8 mouse cellular contexts compared by ENCODE assay signal in genomic region chr9:45415912-45416311, GRCm38 (mm10). TPM values are rescaled to one million over a fixed set of nuclear protein-coding genes. Genes with fewer than 3 reads are reported as not detected.
DNase-seq lines count a peak whose midpoint lies in the region; ATAC-seq and TF ChIP-seq lines count a peak whose summit lies in the region.

No protein-coding gene starts in this region.

- no peak overlapping the region for H3K4me3 ChIP-seq in midbrain, postnatal 0 days (ENCODE audit: low read depth, low read length)

- no peaks in the 10 kb centered on the region for H3K9me3 ChIP-seq in midbrain, postnatal 0 days (ENCODE audit: low read length)

- H3K27ac ChIP-seq in midbrain, postnatal 0 days (ENCODE audit: low read depth, low read length) = no peak overlapping the region

- intact Hi-C loops in heart, postnatal 14 days (cut with DNase I) = loop anchor here (1.0 to 10.0 kb wide), 3 partner anchors 195 to 459 kb away; no protein-coding TSS in a partner anchor

- ATAC-seq in midbrain, postnatal 0 days (ENCODE audit: low FRiP score) = no peak

- WGBS in midbrain, postnatal 0 days = 48% methylated on average over 4 of the region's 4 CpGs

- peak; percentile 96 for TF ChIP-seq CTCF in midbrain, postnatal 0 days (IDR thresholded peaks at IDR 0.05)

- no peaks in the 10 kb centered on the region for H3K27me3 ChIP-seq in midbrain, postnatal 0 days (ENCODE audit: insufficient read depth, low read length)

- no peaks in the 10 kb centered on the region for H3K36me3 ChIP-seq in midbrain, postnatal 0 days (ENCODE audit: insufficient read depth, low read length)

- no peak overlapping the region for H3K4me2 ChIP-seq in midbrain, postnatal 0 days (ENCODE audit: low read depth, low read length, poor library complexity, severe bottlenecking)

- peak; percentile 50 to 74 for DNase-seq in heart, postnatal 14 days
- DNase-seq in heart, adult 11 months = no peak
- DNase-seq in 416B (ENCODE audit: low read depth) (peak; percentile 29), R1 (ENCODE audit: low read depth, low spot score) (peak; percentile 60)
- DNase-seq in embryo, embryonic 11.5 days (ENCODE audit: low read depth, low spot score) = peak; percentile 55
- peak; percentile 58 to 89 for DNase-seq in layer of hippocampus, adult 8-10 months (ENCODE audit: low spot score in 2 of 2)
- DNase-seq in midbrain, postnatal 0 days (ENCODE audit: low spot score) = peak; percentile 75
- no peak for DNase-seq in spleen, postnatal 36 days (ENCODE audit: low spot score in 2 of 2)

- H3K9ac ChIP-seq in midbrain, postnatal 0 days (replicated peaks; ENCODE audit: low read length, poor library complexity, severe bottlenecking) = no peak overlapping the region

- no peaks in the 10 kb centered on the region for H3K4me1 ChIP-seq in midbrain, postnatal 0 days (ENCODE audit: insufficient read depth, low read length)

RNA-seq across cellular contexts. Expression of gene Dscaml1, which starts 10.5 kb away (rescaled TPM):
- not detected for total RNA-seq in heart, postnatal 14 days (2021)
- 100 to 1,000 TPM in 1 of 4 experiments, 10 to 100 TPM in 3; 84.0 to 101 (median 88.8) TPM for total RNA-seq in layer of hippocampus, adult 8-10 months (2022)
- 39.1 and 42.1 TPM in 2 replicates for total RNA-seq in midbrain, postnatal 0 days (2014; rRNA removed)
- polyA plus RNA-seq in midbrain, postnatal 0 days (2015; fragmentation: Nextera tagmentation; extraction: Ambion mirVana) = 14.4 and 14.6 TPM in 2 replicates

RNA-seq across cellular contexts. Expression of gene Fxyd2, which starts 16.4 kb away (rescaled TPM):
- total RNA-seq in heart, postnatal 14 days (2021) = 1 to 10 TPM; 1.5 to 2.3 TPM
- total RNA-seq in layer of hippocampus, adult 8-10 months (2022) = 1 to 10 TPM; 4.9 to 8.5 (median 7.9) TPM
- 36.9 and 40.8 TPM in 2 replicates for total RNA-seq in midbrain, postnatal 0 days (2014; rRNA removed)
- polyA plus RNA-seq in midbrain, postnatal 0 days (2015; fragmentation: Nextera tagmentation; extraction: Ambion mirVana) = 21.0 and 27.4 TPM in 2 replicates

RNA-seq across cellular contexts. Expression of gene Fxyd6, which starts 45.9 kb away (rescaled TPM):
- total RNA-seq in heart, postnatal 14 days (2021) = 10 to 100 TPM; 18.2 to 20.9 TPM
- 10 to 100 TPM; 87.3 to 98.5 (median 93.0) TPM for total RNA-seq in layer of hippocampus, adult 8-10 months (2022)
- total RNA-seq in midbrain, postnatal 0 days (2014; rRNA removed) = 482 and 524 TPM in 2 replicates
- polyA plus RNA-seq in midbrain, postnatal 0 days (2015; fragmentation: Nextera tagmentation; extraction: Ambion mirVana) = 944 and 984 TPM in 2 replicates

Comparison
In these comparisons a context has a peak if more than half of its experiments do, and no peak if none do; other contexts are left out.
1. DNase-seq: peak in heart, postnatal 14 days (2 of 2), 416B (single experiment), R1 (single experiment), embryo, embryonic 11.5 days (single experiment), layer of hippocampus, adult 8-10 months (2 of 2) and midbrain, postnatal 0 days (single experiment); none in heart, adult 11 months (single experiment) and spleen, postnatal 36 days (0 of 2).
2. RNA of gene Dscaml1, which starts 10.5 kb away (total RNA-seq): 84.0 to 101 TPM in layer of hippocampus, adult 8-10 months and 39.1 to 42.1 TPM in midbrain, postnatal 0 days; not detected in heart, postnatal 14 days; every median in the first group is over 10 times any median in the second.
3. RNA of gene Fxyd6, which starts 45.9 kb away (total RNA-seq): 482 to 524 TPM in midbrain, postnatal 0 days and 87.3 to 98.5 TPM in layer of hippocampus, adult 8-10 months; 18.2 to 20.9 TPM in heart, postnatal 14 days; every median in the first group is over 4 times any median in the second.